Mouse (Mus musculus) adrenal gland, postnatal 25 days (tissue): ENCODE measurements at regions not wholly inside any gene's neighbourhood (a gene's known extent, or its start where the extent isn't known, plus 50 kb on each side); places are given as distances from the start of the nearest gene placed in this dataset.

ENCODE experiments used
- DNase-seq: peaks from one replicate; pipeline ENCODE4 v3.0.0; 2021; ENCODE audit warnings: mixed read lengths

GRCm38 (mm10) chr16:90614137-90614536 lies 113.1 kb downstream of the Mis18a start:
- no peak for DNase-seq

- DNase-seq = no peak
Measured at GRCm38 (mm10) chr16:90610097-90610808, 117.0 kb downstream of the Mis18a start.

GRCm38 (mm10) chr16:90599329-90599870 lies 127.8 kb downstream of the Mis18a start:
- DNase-seq = no peak

- no peak for DNase-seq
Measured at GRCm38 (mm10) chr16:90598727-90599126, 128.5 kb downstream of the Mis18a start.

- no peak for DNase-seq
Measured at GRCm38 (mm10) chr16:90592721-90593481, 134.3 kb downstream of the Mis18a start.

- DNase-seq = peak; percentile 7
Measured at GRCm38 (mm10) chr16:90585171-90585570, 142.0 kb downstream of the Mis18a start.

GRCm38 (mm10) chr16:90580411-90580810 lies 146.8 kb downstream of the Mis18a start:
- DNase-seq = no peak

GRCm38 (mm10) chr16:90571107-90571506 lies 156.1 kb downstream of the Mis18a start:
- DNase-seq = no peak

GRCm38 (mm10) chr16:90569826-90570225 lies 157.4 kb downstream of the Mis18a start:
- no peak for DNase-seq

- DNase-seq = no peak
Measured at GRCm38 (mm10) chr16:90565182-90565581, 162.0 kb downstream of the Mis18a start.

GRCm38 (mm10) chr16:90553120-90553519 lies 167.3 kb downstream of the Hunk start:
- no peak for DNase-seq

GRCm38 (mm10) chr16:90551041-90551440 lies 165.2 kb downstream of the Hunk start:
- no peak for DNase-seq

GRCm38 (mm10) chr16:90550058-90550795 lies 164.4 kb downstream of the Hunk start:
- DNase-seq = no peak
